Mouse (Mus musculus) intestine, embryonic 15.5 days (tissue): ENCODE data around the gene Gm21775. TPM values are rescaled to one million over a fixed set of nuclear protein-coding genes. Genes with fewer than 3 reads are reported as not detected.
"Not testable (repeated sequence)": the region's sequence is repeated elsewhere in the genome, so short reads cannot be mapped to it uniquely, and the experiment has no call there.

ENCODE experiments used
- ATAC-seq: fragments of 200-750 bp; cut with Nextera tagmentation; 2 replicates; pipeline ENCODE4 v1.8.0; 2017; ENCODE audit warnings: moderate TSS enrichment, moderate library complexity
- H3K27ac ChIP-seq: fragments of 300-500 bp; sonication (generic); 2 replicates; pipeline ENCODE4 v1.5.1; 2015; ENCODE audit warnings: mild to moderate bottlenecking, inconsistent platforms
- H3K27me3 ChIP-seq: fragments of 300-500 bp; sonication (generic); replicated peaks from 2 replicates; pipeline ENCODE4 v1.6.1; 2015; ENCODE audit warnings: inconsistent platforms
- H3K36me3 ChIP-seq: fragments of 300-500 bp; sonication (generic); 2 replicates; pipeline ENCODE4 v1.6.1; 2015; ENCODE audit warnings: inconsistent platforms
- H3K4me1 ChIP-seq: fragments of 300-500 bp; sonication (generic); replicated peaks from 2 replicates; pipeline ENCODE4 v1.6.1; 2015; ENCODE audit warnings: inconsistent platforms
- H3K4me2 ChIP-seq: fragments of 300-500 bp; sonication (generic); replicated peaks from 2 replicates; pipeline ENCODE4 v1.6.1; 2015; ENCODE audit warnings: mild to moderate bottlenecking, inconsistent platforms
- H3K4me3 ChIP-seq: fragments of 300-500 bp; sonication (generic); replicated peaks from 2 replicates; pipeline ENCODE4 v1.5.1; 2015; ENCODE audit warnings: inconsistent platforms
- H3K9ac ChIP-seq: fragments of 300-500 bp; sonication (generic); 2 replicates; pipeline ENCODE4 v1.6.1; 2015; ENCODE audit warnings: inconsistent platforms
- H3K9me3 ChIP-seq: fragments of 300-500 bp; sonication (generic); 2 replicates; pipeline ENCODE4 v1.6.1; 2016; ENCODE audit warnings: inconsistent platforms
- WGBS: fragments of 180-500 bp; shearing (Covaris S2); methylation state at CpG from one replicate; pipeline ENCODE4 v1.1.7; 2015; 5-methylcytosine and 5-hydroxymethylcytosine counted together
- polyA plus RNA-seq: library from polyadenylated mRNA; unstranded; fragments of >200 nt; fragmentation: Nextera tagmentation; extraction: Ambion mirVana; gene quantifications from 2 replicates; pipeline ENCODE4 v1.2.1, GENCODE M21; 2015

Gm21775 gene
- not detected in 2 replicates for polyA plus RNA-seq

- not testable (repeated sequence) for H3K9me3 ChIP-seq, H3K4me1 ChIP-seq, H3K27ac ChIP-seq, H3K4me2 ChIP-seq, H3K36me3 ChIP-seq, H3K4me3 ChIP-seq, H3K27me3 ChIP-seq, ATAC-seq, H3K9ac ChIP-seq
- 77% methylated on average over 1 of the region's 5 CpGs for WGBS
Observed at GRCm38 (mm10) chrY:10553153-10553552, at the start of gene Gm21775. Gene Gm21775, plus strand, starts transcription at chrY:10553453.

GRCm38 (mm10) chrY:10535942-10536341 lies 17.3 kb upstream of the Gm21775 start, which contains the start of gene Gm20737:
Gene Gm20737, minus strand, starts transcription at chrY:10536042.
- not testable (repeated sequence) for ATAC-seq, H3K4me2 ChIP-seq, H3K4me3 ChIP-seq, H3K27me3 ChIP-seq, H3K27ac ChIP-seq, H3K36me3 ChIP-seq, H3K9me3 ChIP-seq, H3K9ac ChIP-seq, H3K4me1 ChIP-seq

Other genes starting within 250 kb of the Gm21775 start
- not detected in 2 replicates for gene Gm20834, start 228.9 kb upstream of the Gm21775 start, polyA plus RNA-seq
- not detected in 2 replicates for gene Gm28510, start 140.7 kb upstream of the Gm21775 start, polyA plus RNA-seq
- not detected in 2 replicates for gene Gm20737, start 17.4 kb upstream of the Gm21775 start, polyA plus RNA-seq
- not detected in 2 replicates for gene Gm21900, start 62.9 kb downstream of the Gm21775 start, polyA plus RNA-seq
- gene Gm20777, start 199.0 kb downstream of the Gm21775 start, polyA plus RNA-seq: not detected in 2 replicates